Mouse (Mus musculus): ENCODE results near the gene Cgref1. TPM values are rescaled to one million over a fixed set of nuclear protein-coding genes. Genes with fewer than 3 reads are reported as not detected.

Gene Cgref1
- total and polyA plus RNA-seq, 3 experiments: 0.33 TPM; not detected in 2

GRCm38 (mm10) chr5:30959198-30959854, 13.9 kb upstream of the Cgref1 start:
- DNase-seq (ENCODE audit: low spot score) (no peak), ATAC-seq (ENCODE audit: extremely low read depth, insufficient number of reproducible peaks, low FRiP score, poor library complexity, severe bottlenecking) (no peak)
- H3K4me3 ChIP-seq (ENCODE audit: low read depth, low read length): peak overlapping the region; percentile 79
- TF ChIP-seq POLR2AphosphoS5 (IDR thresholded peaks at IDR 0.05; ENCODE audit: insufficient replicate concordance, low read depth, low read length) (no peak), CTCF (IDR thresholded peaks at IDR 0.05; ENCODE audit: low read depth, low read length) (no peak), GATA1 (IDR thresholded peaks at IDR 0.05; ENCODE audit: borderline replicate concordance, low read length) (no peak), GATA2 (IDR thresholded peaks at IDR 0.05; ENCODE audit: borderline replicate concordance, low read depth, low read length) (no peak), TAL1 (conservative IDR thresholded peaks at IDR 0.05; ENCODE audit: low read depth, low read length) (no peak)
- H3K9me3 ChIP-seq (replicated peaks): peaks cover 22% of the 10 kb centered on the region
- peaks cover 39% of the 10 kb centered on the region for H3K36me3 ChIP-seq (replicated peaks)
- peaks cover 12% of the 10 kb centered on the region for H3K27me3 ChIP-seq (ENCODE audit: insufficient read depth, low read length)
- H3K4me1 ChIP-seq (ENCODE audit: insufficient read depth, low read depth, low read length): peaks cover 37% of the 10 kb centered on the region

GRCm38 (mm10) chr5:30957891-30958290, 12.5 kb upstream of the Cgref1 start:
- peaks cover 43% of the 10 kb centered on the region for H3K4me1 ChIP-seq (ENCODE audit: insufficient read depth, low read depth, low read length)
- H3K9me3 ChIP-seq (replicated peaks): peaks cover 22% of the 10 kb centered on the region
- peak overlapping the region; percentile 43; the same call in 1 of the 2 replicates for H3K4me3 ChIP-seq (ENCODE audit: low read depth, low read length)
- TF ChIP-seq GATA1 (IDR thresholded peaks at IDR 0.05; ENCODE audit: borderline replicate concordance, low read length): no peak
- no peak for TF ChIP-seq CTCF (IDR thresholded peaks at IDR 0.05; ENCODE audit: low read depth, low read length)
- no peak for TF ChIP-seq GATA2 (IDR thresholded peaks at IDR 0.05; ENCODE audit: borderline replicate concordance, low read depth, low read length)
- no peak for DNase-seq (ENCODE audit: low spot score)
- no peaks in the 10 kb centered on the region for H3K27me3 ChIP-seq (ENCODE audit: insufficient read depth, low read length)
- H3K36me3 ChIP-seq (replicated peaks): peaks cover 54% of the 10 kb centered on the region
- ATAC-seq (ENCODE audit: extremely low read depth, insufficient number of reproducible peaks, low FRiP score, poor library complexity, severe bottlenecking): no peak

- H3K36me3 ChIP-seq (replicated peaks): peaks cover 73% of the 10 kb centered on the region
- no peak for ATAC-seq (ENCODE audit: extremely low read depth, insufficient number of reproducible peaks, low FRiP score, poor library complexity, severe bottlenecking)
- no peak for DNase-seq (ENCODE audit: low spot score)
Measured at GRCm38 (mm10) chr5:30955751-30956150, 10.4 kb upstream of the Cgref1 start.

GRCm38 (mm10) chr5:30954556-30954955, 9.2 kb upstream of the Cgref1 start:
- Histone ChIP-seq H3K4me1 (ENCODE audit: insufficient read depth, low read depth, low read length) (peaks cover 46% of the 10 kb centered on the region), H3K27me3 (ENCODE audit: insufficient read depth, low read length) (no peaks in the 10 kb centered on the region), H3K9me3 (replicated peaks) (peaks cover 22% of the 10 kb centered on the region), H3K36me3 (replicated peaks) (peaks cover 73% of the 10 kb centered on the region), H3K4me3 (ENCODE audit: low read depth, low read length) (no peak overlapping the region)
- ATAC-seq (ENCODE audit: extremely low read depth, insufficient number of reproducible peaks, low FRiP score, poor library complexity, severe bottlenecking) (no peak), DNase-seq (ENCODE audit: low spot score) (no peak)
- TF ChIP-seq CTCF (IDR thresholded peaks at IDR 0.05; ENCODE audit: low read depth, low read length): no peak

More at GRCm38 (mm10) chr5:30955751-30956150, 10.4 kb upstream of the Cgref1 start:
- H3K4me3 ChIP-seq (ENCODE audit: low read depth, low read length): no peak overlapping the region
- peaks cover 44% of the 10 kb centered on the region for H3K4me1 ChIP-seq (ENCODE audit: insufficient read depth, low read depth, low read length)
- H3K27me3 ChIP-seq (ENCODE audit: insufficient read depth, low read length): no peaks in the 10 kb centered on the region
- TF ChIP-seq GATA1 (IDR thresholded peaks at IDR 0.05; ENCODE audit: borderline replicate concordance, low read length) (no peak), TAL1 (conservative IDR thresholded peaks at IDR 0.05; ENCODE audit: low read depth, low read length) (no peak), POLR2AphosphoS5 (IDR thresholded peaks at IDR 0.05; ENCODE audit: insufficient replicate concordance, low read depth, low read length) (no peak), CTCF (IDR thresholded peaks at IDR 0.05; ENCODE audit: low read depth, low read length) (no peak)
- H3K9me3 ChIP-seq (replicated peaks): peaks cover 22% of the 10 kb centered on the region

GRCm38 (mm10) chr5:30954065-30954464, 8.7 kb upstream of the Cgref1 start:
- TF ChIP-seq CTCF (IDR thresholded peaks at IDR 0.05; ENCODE audit: low read depth, low read length) (no peak), TAL1 (conservative IDR thresholded peaks at IDR 0.05; ENCODE audit: low read depth, low read length) (no peak), GATA2 (IDR thresholded peaks at IDR 0.05; ENCODE audit: borderline replicate concordance, low read depth, low read length) (no peak), POLR2AphosphoS5 (IDR thresholded peaks at IDR 0.05; ENCODE audit: insufficient replicate concordance, low read depth, low read length) (no peak)
- Histone ChIP-seq H3K27me3 (ENCODE audit: insufficient read depth, low read length) (no peaks in the 10 kb centered on the region), H3K9me3 (replicated peaks) (peaks cover 22% of the 10 kb centered on the region), H3K36me3 (replicated peaks) (peaks cover 70% of the 10 kb centered on the region), H3K4me1 (ENCODE audit: insufficient read depth, low read depth, low read length) (peaks cover 48% of the 10 kb centered on the region), H3K4me3 (ENCODE audit: low read depth, low read length) (no peak overlapping the region)
- ATAC-seq (ENCODE audit: extremely low read depth, insufficient number of reproducible peaks, low FRiP score, poor library complexity, severe bottlenecking) (no peak), DNase-seq (ENCODE audit: low spot score) (no peak)

- Histone ChIP-seq H3K9me3 (replicated peaks) (peaks cover 14% of the 10 kb centered on the region), H3K4me3 (ENCODE audit: low read depth, low read length) (no peak overlapping the region), H3K4me1 (ENCODE audit: insufficient read depth, low read depth, low read length) (peaks cover 39% of the 10 kb centered on the region), H3K27me3 (ENCODE audit: insufficient read depth, low read length) (no peaks in the 10 kb centered on the region; the same call in 1 of the 2 replicates), H3K36me3 (replicated peaks) (peaks cover 55% of the 10 kb centered on the region)
- DNase-seq (ENCODE audit: low spot score): no peak
- no peak for TF ChIP-seq CTCF (IDR thresholded peaks at IDR 0.05; ENCODE audit: low read depth, low read length)
- TF ChIP-seq GATA1 (IDR thresholded peaks at IDR 0.05; ENCODE audit: borderline replicate concordance, low read length): no peak
- TF ChIP-seq TAL1 (conservative IDR thresholded peaks at IDR 0.05; ENCODE audit: low read depth, low read length): no peak
- TF ChIP-seq GATA2 (IDR thresholded peaks at IDR 0.05; ENCODE audit: borderline replicate concordance, low read depth, low read length): no peak
- no peak for TF ChIP-seq POLR2AphosphoS5 (IDR thresholded peaks at IDR 0.05; ENCODE audit: insufficient replicate concordance, low read depth, low read length)
- no peak for ATAC-seq (ENCODE audit: extremely low read depth, insufficient number of reproducible peaks, low FRiP score, poor library complexity, severe bottlenecking)
Measured at GRCm38 (mm10) chr5:30952551-30952950, 7.2 kb upstream of the Cgref1 start.

All from G1E (cell line).